Mouse (Mus musculus) heart, postnatal 0 days (tissue): ENCODE measurements around the gene Mgll. TPM values are rescaled to one million over a fixed set of nuclear protein-coding genes. Genes with fewer than 3 reads are reported as not detected.

Experiments used
- ATAC-seq: fragments of 200-750 bp; cut with Nextera tagmentation; 2 replicates; pipeline ENCODE4 v1.8.0; 2017; ENCODE audit warnings: low read depth, moderate number of reproducible peaks, moderate library complexity; ENCODE audit not compliant: insufficient read depth
- DNase-seq: peaks from one replicate; pipeline ENCODE4 v3.0.0-alpha.2; 2016; ENCODE audit warnings: low spot score
- H3K27ac ChIP-seq: fragments of 300-500 bp; sonication (generic); 2 replicates; pipeline ENCODE4 v1.5.1; 2014; ENCODE audit warnings: low read depth, mild to moderate bottlenecking
- H3K27me3 ChIP-seq: fragments of 300-500 bp; sonication (generic); 2 replicates; pipeline ENCODE4 v1.6.1; 2014; ENCODE audit warnings: low read length, mixed read lengths; ENCODE audit not compliant: control insufficient read depth, insufficient read depth
- H3K36me3 ChIP-seq: fragments of 300-500 bp; sonication (generic); replicated peaks from 2 replicates; pipeline ENCODE4 v1.6.1; 2014; ENCODE audit warnings: low read length, mixed read lengths; ENCODE audit not compliant: control insufficient read depth, insufficient read depth
- H3K4me1 ChIP-seq: fragments of 300-500 bp; sonication (generic); 2 replicates; pipeline ENCODE4 v1.6.1; 2014; ENCODE audit warnings: antibody characterized with exemption; ENCODE audit not compliant: control insufficient read depth, insufficient read depth
- H3K4me2 ChIP-seq: fragments of 300-500 bp; sonication (generic); 2 replicates; pipeline ENCODE4 v1.6.1; 2014; ENCODE audit warnings: low read depth, mild to moderate bottlenecking, low read length, moderate library complexity
- H3K4me3 ChIP-seq: fragments of 300-500 bp; sonication (generic); 2 replicates; pipeline ENCODE4 v1.5.1; 2014; ENCODE audit warnings: low read depth, low read length
- H3K9ac ChIP-seq: fragments of 300-500 bp; sonication (generic); replicated peaks from 2 replicates; pipeline ENCODE4 v1.6.1; 2014; ENCODE audit warnings: low read depth, low read length, mixed read lengths
- H3K9me3 ChIP-seq: fragments of 300-500 bp; sonication (generic); replicated peaks from 2 replicates; pipeline ENCODE4 v1.6.1; 2016; ENCODE audit warnings: low read length; ENCODE audit not compliant: control insufficient read depth
- CTCF ChIP-seq: IDR thresholded peaks from 2 replicates; pipeline ENCODE4 v1.5.1; 2016; ENCODE audit warnings: antibody characterized with exemption, control low read depth, low read depth
- EP300 ChIP-seq: IDR thresholded peaks from 2 replicates; pipeline ENCODE4 v1.6.1; 2016; ENCODE audit warnings: antibody characterized with exemption, low read depth
- WGBS: fragments of 180-500 bp; shearing (Covaris S2); extraction: QIAGEN DNeasy Blood & Tissue Kit; methylation state at CpG from one replicate; pipeline ENCODE4 v1.1.7; 2014; 5-methylcytosine and 5-hydroxymethylcytosine counted together
- polyA plus RNA-seq: library from polyadenylated mRNA; unstranded; fragments of >200 nt; fragmentation: Nextera tagmentation; extraction: Ambion mirVana; gene quantifications from 2 replicates; pipeline ENCODE4 v1.2.1, GENCODE M21; 2015
- total RNA-seq: library from RNA; depleted of rRNA; stranded (reverse); fragments of >200 nt; gene quantifications from 2 replicates; pipeline ENCODE4 v1.2.3, GENCODE M21; 2014; ENCODE audit warnings: low replicate concordance

Gene Mgll
- total and polyA plus RNA-seq, 2 experiments from 2014 or later = 134 to 147 TPM

- peaks cover 16% of the 10 kb centered on the region for H3K4me1 ChIP-seq
- no peak overlapping the region for H3K27ac ChIP-seq
- no peak overlapping the region for H3K4me3 ChIP-seq
- no peaks in the 10 kb centered on the region for H3K9me3 ChIP-seq
- 86% methylated on average over 10 of the region's 10 CpGs for WGBS
- no peak overlapping the region for H3K9ac ChIP-seq
- no peaks in the 10 kb centered on the region for H3K27me3 ChIP-seq
- H3K4me2 ChIP-seq = no peak overlapping the region
- ATAC-seq = no peak
- no peak for DNase-seq
- peaks cover 48% of the 10 kb centered on the region for H3K36me3 ChIP-seq
- TF ChIP-seq CTCF (no peak), EP300 (no peak)
Measured at GRCm38 (mm10) chr6:88838613-88839012, 114.4 kb downstream of the Mgll start.

GRCm38 (mm10) chr6:88839135-88839970 is 115.1 kb downstream of the Mgll start:
- ATAC-seq (no peak), DNase-seq (no peak)
- Histone ChIP-seq H3K36me3 (peaks cover 48% of the 10 kb centered on the region), H3K27me3 (no peaks in the 10 kb centered on the region), H3K9ac (no peak overlapping the region), H3K4me1 (peaks cover 12% of the 10 kb centered on the region), H3K9me3 (no peaks in the 10 kb centered on the region), H3K27ac (no peak overlapping the region), H3K4me3 (no peak overlapping the region), H3K4me2 (no peak overlapping the region)
- TF ChIP-seq CTCF = no peak
- TF ChIP-seq EP300 = no peak
- 77% methylated on average over 26 of the region's 26 CpGs for WGBS

GRCm38 (mm10) chr6:88840211-88840610 is 116.0 kb downstream of the Mgll start:
- WGBS = 63% methylated on average over 3 of the region's 3 CpGs
- Histone ChIP-seq H3K4me2 (no peak overlapping the region), H3K27ac (no peak overlapping the region), H3K4me1 (peaks cover 12% of the 10 kb centered on the region), H3K36me3 (peaks cover 47% of the 10 kb centered on the region), H3K9me3 (no peaks in the 10 kb centered on the region), H3K27me3 (no peaks in the 10 kb centered on the region), H3K9ac (0 out of 2 replicates have a peak overlapping the region, but pooled peaks have one; percentile 78), H3K4me3 (no peak overlapping the region)
- ATAC-seq = no peak
- TF ChIP-seq EP300 (no peak), CTCF (no peak)
- DNase-seq = no peak

- Histone ChIP-seq H3K4me2 (peak overlapping the region; percentile 91), H3K9me3 (no peaks in the 10 kb centered on the region), H3K36me3 (peaks cover 39% of the 10 kb centered on the region), H3K27ac (peak overlapping the region; percentile 91), H3K9ac (peak overlapping the region; percentile 78), H3K27me3 (no peaks in the 10 kb centered on the region), H3K4me3 (peak overlapping the region; percentile 85), H3K4me1 (peaks cover 12% of the 10 kb centered on the region)
- 58% methylated on average over 9 of the region's 9 CpGs for WGBS
- TF ChIP-seq EP300 = no peak
- no peak for TF ChIP-seq CTCF
- DNase-seq = no peak
- no peak for ATAC-seq
Measured at GRCm38 (mm10) chr6:88840791-88841513, 116.7 kb downstream of the Mgll start.

- DNase-seq (no peak), ATAC-seq (no peak)
- H3K36me3 ChIP-seq = peaks cover 35% of the 10 kb centered on the region
- WGBS = 1% methylated on average over 20 of the region's 22 CpGs
- H3K27ac ChIP-seq = peak overlapping the region; percentile 91
- peaks cover 12% of the 10 kb centered on the region for H3K4me1 ChIP-seq
- H3K27me3 ChIP-seq = no peaks in the 10 kb centered on the region
- no peaks in the 10 kb centered on the region for H3K9me3 ChIP-seq
- H3K4me3 ChIP-seq = peak overlapping the region; percentile 85
- peak overlapping the region; percentile 91 for H3K4me2 ChIP-seq
- peak overlapping the region; percentile 78 for H3K9ac ChIP-seq
- no peak for TF ChIP-seq EP300
- no peak for TF ChIP-seq CTCF
Measured at GRCm38 (mm10) chr6:88841514-88841780, 117.2 kb downstream of the Mgll start.
